Mouse (Mus musculus): ENCODE measurements around the gene Eif2b5. TPM values are rescaled to one million over a fixed set of nuclear protein-coding genes. Genes with fewer than 3 reads are reported as not detected.

Gene Eif2b5
- polyA plus RNA-seq, 1 experiment from 2014 or later = 76.0 TPM

DNA sequence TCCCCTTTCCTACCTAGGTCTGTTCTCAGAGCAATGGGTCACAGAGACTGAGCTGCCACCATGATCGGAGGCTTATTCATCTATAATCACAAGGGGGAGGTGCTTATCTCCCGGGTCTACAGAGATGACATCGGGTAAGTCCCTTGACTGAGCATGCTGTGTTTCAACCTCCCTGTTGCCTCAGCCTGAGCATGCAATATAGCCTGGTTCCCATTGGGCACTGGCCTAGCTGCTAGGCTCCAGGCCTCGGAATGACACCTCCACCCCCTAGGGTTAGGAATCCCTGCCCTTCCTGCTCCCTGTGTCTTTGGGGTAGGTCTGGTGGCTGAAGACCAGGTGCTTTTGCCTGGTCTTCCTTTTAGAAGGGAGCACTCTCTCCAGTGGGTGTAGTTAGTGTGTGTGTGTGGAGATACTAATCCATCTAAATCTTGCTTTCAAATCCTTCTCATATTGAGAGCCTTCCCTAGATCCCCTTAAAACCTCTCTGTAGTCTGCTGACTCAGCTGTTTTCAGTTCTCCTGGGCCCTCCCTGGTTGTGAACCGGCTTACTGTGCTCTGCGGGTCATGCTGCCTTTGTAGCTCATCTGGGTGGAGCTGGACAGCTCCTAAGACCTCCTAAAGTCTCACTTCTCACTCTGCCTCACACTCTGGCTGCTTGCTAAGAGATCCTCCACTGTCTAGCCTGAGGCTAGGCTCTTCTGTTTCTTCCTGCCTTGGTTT is 39.1 kb downstream of the Eif2b5 start:
- Histone ChIP-seq H3K4me2 (ENCODE audit: low read length) (peak overlapping the region; percentile 80), H3K36me3 (ENCODE audit: insufficient read depth, low read length) (peaks cover 38% of the 10 kb centered on the region), H3K27ac (peak overlapping the region; percentile 78), H3K27me3 (ENCODE audit: insufficient read depth, low read length) (no peaks in the 10 kb centered on the region), H3K9ac (ENCODE audit: low read depth, low read length) (peak overlapping the region; percentile 44; the same call in 1 of the 2 replicates), H3K9me3 (replicated peaks; ENCODE audit: low read length) (no peaks in the 10 kb centered on the region), H3K4me3 (replicated peaks; ENCODE audit: low read depth, low read length) (peak overlapping the region; percentile 70; the same call in 1 of the 2 replicates), H3K4me1 (replicated peaks; ENCODE audit: insufficient read depth, low read length) (peaks cover 11% of the 10 kb centered on the region)
- WGBS = 40% methylated on average over 6 of the region's 6 CpGs
- DNase-seq (ENCODE audit: low spot score) (peak; percentile 7), ATAC-seq (replicated peaks; ENCODE audit: low FRiP score, low read depth) (no peak)
- TF ChIP-seq CTCF (IDR thresholded peaks at IDR 0.05; ENCODE audit: low read depth) = no peak

GRCm38 (mm10) chr16:20539649-20540048 is 41.0 kb downstream of the Eif2b5 start:
- Histone ChIP-seq H3K9me3 (replicated peaks; ENCODE audit: low read length) (no peaks in the 10 kb centered on the region), H3K36me3 (ENCODE audit: insufficient read depth, low read length) (peaks cover 49% of the 10 kb centered on the region), H3K9ac (ENCODE audit: low read depth, low read length) (no peak overlapping the region), H3K27me3 (ENCODE audit: insufficient read depth, low read length) (no peaks in the 10 kb centered on the region), H3K27ac (no peak overlapping the region), H3K4me3 (replicated peaks; ENCODE audit: low read depth, low read length) (no peak overlapping the region), H3K4me2 (ENCODE audit: low read length) (no peak overlapping the region), H3K4me1 (replicated peaks; ENCODE audit: insufficient read depth, low read length) (peaks cover 11% of the 10 kb centered on the region)
- no peak for TF ChIP-seq CTCF (IDR thresholded peaks at IDR 0.05; ENCODE audit: low read depth)
- DNase-seq (ENCODE audit: low spot score) (no peak), ATAC-seq (replicated peaks; ENCODE audit: low FRiP score, low read depth) (no peak)
- WGBS = 72% methylated on average over 3 of the region's 3 CpGs

DNA sequence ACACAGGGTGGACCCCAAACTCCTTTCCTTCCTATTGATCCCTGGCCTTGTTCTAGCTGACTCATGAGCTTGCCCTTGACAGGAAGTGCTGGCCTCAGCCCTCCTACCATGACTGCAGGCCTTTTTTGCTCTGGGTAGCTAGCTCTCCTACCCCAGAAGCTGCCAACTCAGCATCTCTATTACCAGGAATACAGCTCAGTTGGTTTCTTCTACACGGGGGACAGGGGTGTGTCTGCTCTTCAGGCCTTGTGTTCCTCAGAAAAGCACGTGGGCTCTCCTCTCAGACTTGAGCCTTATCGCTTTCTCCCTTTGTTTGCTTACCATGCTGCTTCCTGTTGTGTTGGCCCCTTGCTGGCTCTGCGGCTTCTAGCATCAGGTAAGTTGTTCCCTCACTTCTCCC is 41.8 kb downstream of the Eif2b5 start:
- no peak overlapping the region for H3K27ac ChIP-seq
- peaks cover 54% of the 10 kb centered on the region for H3K36me3 ChIP-seq (ENCODE audit: insufficient read depth, low read length)
- no peaks in the 10 kb centered on the region for H3K9me3 ChIP-seq (replicated peaks; ENCODE audit: low read length)
- no peaks in the 10 kb centered on the region for H3K27me3 ChIP-seq (ENCODE audit: insufficient read depth, low read length)
- WGBS = 79% methylated on average over 4 of the region's 4 CpGs
- H3K4me1 ChIP-seq (replicated peaks; ENCODE audit: insufficient read depth, low read length) = peaks cover 11% of the 10 kb centered on the region
- no peak for TF ChIP-seq CTCF (IDR thresholded peaks at IDR 0.05; ENCODE audit: low read depth)
- DNase-seq (ENCODE audit: low spot score) (no peak), ATAC-seq (replicated peaks; ENCODE audit: low FRiP score, low read depth) (no peak)
- H3K4me2 ChIP-seq (ENCODE audit: low read length) = no peak overlapping the region
- H3K9ac ChIP-seq (ENCODE audit: low read depth, low read length) = no peak overlapping the region
- no peak overlapping the region for H3K4me3 ChIP-seq (replicated peaks; ENCODE audit: low read depth, low read length)

GRCm38 (mm10) chr16:20545696-20546095 is 47.1 kb downstream of the Eif2b5 start:
- Histone ChIP-seq H3K4me3 (replicated peaks; ENCODE audit: low read depth, low read length) (no peak overlapping the region), H3K27ac (no peak overlapping the region), H3K4me1 (replicated peaks; ENCODE audit: insufficient read depth, low read length) (peaks cover 5% of the 10 kb centered on the region), H3K36me3 (ENCODE audit: insufficient read depth, low read length) (peaks cover 31% of the 10 kb centered on the region), H3K27me3 (ENCODE audit: insufficient read depth, low read length) (no peaks in the 10 kb centered on the region), H3K9me3 (replicated peaks; ENCODE audit: low read length) (no peaks in the 10 kb centered on the region), H3K9ac (ENCODE audit: low read depth, low read length) (no peak overlapping the region), H3K4me2 (ENCODE audit: low read length) (no peak overlapping the region)
- 91% methylated on average over 10 of the region's 10 CpGs for WGBS
- DNase-seq (ENCODE audit: low spot score) (no peak), ATAC-seq (replicated peaks; ENCODE audit: low FRiP score, low read depth) (no peak)
- TF ChIP-seq CTCF (IDR thresholded peaks at IDR 0.05; ENCODE audit: low read depth) = no peak

- Histone ChIP-seq H3K4me3 (replicated peaks; ENCODE audit: low read depth, low read length) (0 out of 2 replicates have a peak overlapping the region, but pooled peaks have one; percentile 91), H3K36me3 (ENCODE audit: insufficient read depth, low read length) (peaks cover 32% of the 10 kb centered on the region), H3K9ac (ENCODE audit: low read depth, low read length) (peak overlapping the region; percentile 44; the same call in 1 of the 2 replicates), H3K27me3 (ENCODE audit: insufficient read depth, low read length) (no peaks in the 10 kb centered on the region), H3K9me3 (replicated peaks; ENCODE audit: low read length) (no peaks in the 10 kb centered on the region), H3K4me1 (replicated peaks; ENCODE audit: insufficient read depth, low read length) (peaks cover 5% of the 10 kb centered on the region), H3K27ac (peak overlapping the region; percentile 33), H3K4me2 (ENCODE audit: low read length) (peak overlapping the region; percentile 91)
- ATAC-seq (replicated peaks; ENCODE audit: low FRiP score, low read depth) (no peak), DNase-seq (ENCODE audit: low spot score) (peak; percentile 9)
- no peak for TF ChIP-seq CTCF (IDR thresholded peaks at IDR 0.05; ENCODE audit: low read depth)
- WGBS = 48% methylated on average over 5 of the region's 5 CpGs
These were observed 48.8 kb downstream of the Eif2b5 start for GRCm38 (mm10) chr16:20547423-20547822.

DNA sequence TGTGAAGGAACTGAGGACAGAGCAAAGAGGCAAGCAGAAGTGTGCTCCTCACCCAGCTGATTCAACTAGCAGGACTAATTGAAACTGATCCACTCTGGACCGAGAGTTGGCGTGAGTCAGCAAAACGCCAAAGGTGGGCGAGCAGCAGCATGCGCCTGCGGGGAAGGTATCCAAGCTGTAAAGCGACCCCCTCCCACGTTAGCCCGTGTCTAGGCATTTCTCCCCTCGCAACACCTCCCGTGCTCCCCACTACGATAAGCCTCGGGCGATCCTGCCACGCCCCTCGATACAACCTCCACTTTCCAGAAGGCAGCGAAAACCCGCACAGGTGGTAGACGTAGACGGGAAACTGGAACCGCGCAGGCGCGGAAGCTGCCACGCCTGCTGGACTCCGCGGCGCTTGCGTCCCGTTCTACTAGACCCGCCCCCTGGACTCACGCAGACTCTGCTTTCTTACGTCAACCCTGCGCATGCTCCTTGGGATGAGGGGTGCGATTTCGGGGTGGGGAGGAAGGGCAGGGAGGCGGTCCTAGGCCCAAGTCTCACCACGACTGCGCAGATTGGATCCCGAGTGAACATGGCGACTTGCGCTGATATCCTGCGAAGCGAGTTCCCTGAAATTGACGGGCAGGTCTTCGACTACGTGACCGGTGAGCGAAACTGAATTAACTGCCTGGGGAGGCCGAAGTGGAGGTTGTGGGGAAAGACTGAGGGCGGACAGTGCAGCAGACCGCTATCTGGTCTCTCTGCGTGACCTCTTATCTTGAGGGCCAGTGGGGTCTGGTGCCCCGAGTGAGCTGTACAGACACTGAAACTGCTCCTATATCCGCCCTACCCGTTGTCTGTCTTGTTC is 49.7 kb downstream of the Eif2b5 start, which contains the start of gene Abcf3:
Abcf3 (plus strand) TSS at position 482 of the 853 bp plus-strand sequence.
- WGBS = under 1% methylated on average over 56 of the region's 56 CpGs
- peak within 1 kb of the TSS; percentile 91 for H3K4me3 ChIP-seq (replicated peaks; ENCODE audit: low read depth, low read length)
- peaks cover 33% of the 10 kb centered on the region for H3K36me3 ChIP-seq (ENCODE audit: insufficient read depth, low read length)
- H3K27me3 ChIP-seq (ENCODE audit: insufficient read depth, low read length) = no peaks in the 10 kb centered on the region
- no peaks in the 10 kb centered on the region for H3K9me3 ChIP-seq (replicated peaks; ENCODE audit: low read length)
- DNase-seq (ENCODE audit: low spot score) = peak; percentile 100
- H3K9ac ChIP-seq (ENCODE audit: low read depth, low read length) = peak within 1 kb of the TSS; percentile 84
- peaks cover 5% of the 10 kb centered on the region for H3K4me1 ChIP-seq (replicated peaks; ENCODE audit: insufficient read depth, low read length)
- peak; percentile 98 for ATAC-seq (replicated peaks; ENCODE audit: low FRiP score, low read depth)
- H3K27ac ChIP-seq = peak within 1 kb of the TSS; percentile 47
- TF ChIP-seq CTCF (IDR thresholded peaks at IDR 0.05; ENCODE audit: low read depth) = no peak
- peak within 1 kb of the TSS; percentile 91 for H3K4me2 ChIP-seq (ENCODE audit: low read length)
